Mouse (Mus musculus): Measurements from ENCODE around the gene Nme9. TPM values are rescaled to one million over a fixed set of nuclear protein-coding genes. Genes with fewer than 3 reads are reported as not detected.

Nme9 gene
- polyA plus RNA-seq, 1 experiment = not detected

DNA sequence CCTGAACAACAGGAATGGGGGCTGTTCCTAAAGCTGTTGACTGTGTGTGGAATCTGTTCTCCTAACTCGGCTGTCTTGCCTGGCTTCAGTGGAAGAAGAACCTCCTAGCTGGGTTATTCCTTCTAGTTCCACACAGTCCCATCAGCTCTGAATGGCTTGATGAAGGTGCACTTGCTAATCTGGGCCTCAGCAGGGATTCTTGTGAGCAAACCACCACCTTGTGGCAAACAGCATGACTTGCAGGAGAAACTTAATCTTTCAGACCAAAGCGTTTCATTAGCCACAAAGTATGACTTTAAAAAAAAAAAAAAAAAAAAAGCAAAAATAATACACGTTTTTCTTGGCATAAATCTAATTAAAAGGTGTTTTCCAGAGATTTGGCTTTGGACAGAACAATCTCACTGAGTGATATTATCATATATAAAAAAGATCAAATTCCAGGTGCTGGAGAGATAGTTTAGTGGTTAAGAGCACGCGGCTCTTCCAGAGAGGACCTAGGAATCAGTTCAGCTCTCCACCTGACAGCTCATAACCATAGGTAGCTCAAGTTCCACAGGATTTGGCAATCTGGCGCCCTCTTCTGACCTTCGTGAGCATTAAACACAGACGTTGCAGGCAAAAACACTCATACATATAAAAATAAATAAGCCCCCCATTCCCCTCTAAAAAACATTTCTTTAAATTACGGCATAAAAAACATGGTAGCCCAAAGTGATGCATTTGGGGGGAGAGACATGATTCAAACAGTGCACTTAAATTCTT lies 1.2 kb upstream of the Nme9 start:
- Histone ChIP-seq H3K27me3 (ENCODE audit: control insufficient read depth, insufficient read depth, insufficient read length) (peaks cover 6% of the 10 kb centered on the region), H3K4me2 (ENCODE audit: low read depth) (no peak overlapping the region), H3ac (ENCODE audit: control insufficient read depth, insufficient read length) (no peak overlapping the region), H3K4me3 (no peak overlapping the region), H3K36me3 (ENCODE audit: control insufficient read depth, insufficient read depth) (no peaks in the 10 kb centered on the region), H3K79me2 (ENCODE audit: control insufficient read depth, insufficient read depth) (no peaks in the 10 kb centered on the region)
- TF ChIP-seq MAX (IDR thresholded peaks at IDR 0.05; ENCODE audit: low read depth) (no peak), SRF (IDR thresholded peaks at IDR 0.05; ENCODE audit: control insufficient read depth, insufficient read length, low read depth) (no peak), CEBPB (IDR thresholded peaks at IDR 0.05; ENCODE audit: insufficient read depth, poor library complexity, severe bottlenecking) (no peak), MYOG (IDR thresholded peaks at IDR 0.05; ENCODE audit: control insufficient read depth in 1 of 3, insufficient read depth in 1 of 3, insufficient read length in 2 of 3, low read depth in 2 of 3) (no peak), POLR2A (IDR thresholded peaks at IDR 0.05; ENCODE audit: insufficient read length, low read depth) (no peak), TCF3 (IDR thresholded peaks at IDR 0.05; ENCODE audit: insufficient read length, low read depth) (no peak), TCF12 (IDR thresholded peaks at IDR 0.05; ENCODE audit: insufficient read depth, poor library complexity, severe bottlenecking) (no peak), REST (IDR thresholded peaks at IDR 0.05; ENCODE audit: insufficient read depth, insufficient read length) (no peak), E2F4 (IDR thresholded peaks at IDR 0.05; ENCODE audit: insufficient read depth) (no peak), MYOD1 (IDR thresholded peaks at IDR 0.05; ENCODE audit: control insufficient read depth in 1 of 3, insufficient read length in 2 of 3, low read depth in 2 of 3) (no peak), POLR2AphosphoS2 (IDR thresholded peaks at IDR 0.05; ENCODE audit: insufficient read length, low read depth) (no peak)

DNA sequence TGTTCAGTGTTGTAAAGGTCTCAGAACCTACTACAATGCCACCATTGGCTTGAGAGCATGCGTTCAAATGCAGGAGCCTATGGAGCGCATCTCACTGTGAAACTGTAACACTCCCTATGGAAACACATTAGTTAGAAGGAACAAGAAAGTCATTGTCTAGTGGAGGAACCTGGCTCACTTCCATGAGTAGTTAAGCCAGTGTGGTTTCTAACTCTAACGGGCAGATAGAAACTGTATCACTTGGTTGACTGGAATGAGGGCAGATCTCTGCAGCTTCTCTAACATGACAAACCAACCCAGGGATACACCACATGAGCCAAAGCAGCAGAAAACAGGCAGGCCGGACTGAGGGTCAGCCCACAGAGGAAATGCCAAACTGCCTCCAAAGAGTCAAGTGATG lies 2.9 kb downstream of the Nme9 start:
- Histone ChIP-seq H3K36me3 (ENCODE audit: control insufficient read depth, insufficient read depth) (no peaks in the 10 kb centered on the region), H3K27me3 (ENCODE audit: control insufficient read depth, insufficient read depth, insufficient read length) (peaks cover 10% of the 10 kb centered on the region), H3K79me2 (ENCODE audit: control insufficient read depth, insufficient read depth) (no peaks in the 10 kb centered on the region), H3K4me3 (no peak overlapping the region), H3K4me2 (ENCODE audit: low read depth) (no peak overlapping the region), H3ac (ENCODE audit: control insufficient read depth, insufficient read length) (no peak overlapping the region)
- TF ChIP-seq CEBPB (IDR thresholded peaks at IDR 0.05; ENCODE audit: insufficient read depth, poor library complexity, severe bottlenecking) (no peak), TCF12 (IDR thresholded peaks at IDR 0.05; ENCODE audit: insufficient read depth, poor library complexity, severe bottlenecking) (no peak), REST (IDR thresholded peaks at IDR 0.05; ENCODE audit: insufficient read depth, insufficient read length) (no peak)

DNA sequence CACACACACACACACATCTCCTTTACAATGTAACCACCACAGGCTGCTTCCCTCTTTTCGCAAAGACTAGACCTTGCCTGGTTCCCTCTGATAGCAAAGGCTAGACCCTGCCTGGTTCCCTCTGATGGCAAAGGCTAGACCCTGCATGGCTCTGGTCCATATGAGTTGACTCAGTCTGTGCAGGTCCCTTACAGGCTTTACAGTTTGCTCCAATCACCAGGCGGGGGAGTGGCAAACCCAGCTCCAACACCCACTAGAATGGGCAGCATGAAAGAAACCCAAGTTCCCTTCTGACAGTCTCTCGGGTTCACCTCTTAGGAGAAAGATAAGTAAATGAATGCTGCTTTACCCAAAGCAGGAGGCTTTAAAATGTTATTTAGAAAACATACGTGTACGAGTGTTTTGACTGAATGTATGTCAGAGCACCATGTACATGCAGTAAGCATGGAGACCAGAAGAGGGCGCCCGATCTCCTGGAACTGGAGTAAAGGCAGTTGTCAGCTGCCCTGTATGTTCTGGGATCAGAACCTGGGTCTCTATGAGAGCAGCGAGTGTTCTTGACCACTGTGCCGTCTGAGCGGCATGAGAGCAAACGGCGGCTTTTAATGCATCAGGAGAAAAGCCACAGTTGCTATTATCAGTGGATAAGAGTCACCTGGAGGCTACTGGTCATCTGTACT lies 7.4 kb downstream of the Nme9 start:
- Histone ChIP-seq H3K27me3 (ENCODE audit: control insufficient read depth, insufficient read depth, insufficient read length) (peaks cover 3% of the 10 kb centered on the region), H3K79me2 (ENCODE audit: control insufficient read depth, insufficient read depth) (no peaks in the 10 kb centered on the region), H3K4me2 (ENCODE audit: low read depth) (no peak overlapping the region), H3K36me3 (ENCODE audit: control insufficient read depth, insufficient read depth) (no peaks in the 10 kb centered on the region), H3K4me3 (no peak overlapping the region), H3ac (ENCODE audit: control insufficient read depth, insufficient read length) (no peak overlapping the region)
- TF ChIP-seq USF1 (IDR thresholded peaks at IDR 0.05; ENCODE audit: low read depth) (no peak), SRF (IDR thresholded peaks at IDR 0.05; ENCODE audit: control insufficient read depth, insufficient read length, low read depth) (no peak), MAX (IDR thresholded peaks at IDR 0.05; ENCODE audit: low read depth) (no peak), E2F4 (IDR thresholded peaks at IDR 0.05; ENCODE audit: insufficient read depth) (no peak), POLR2AphosphoS2 (IDR thresholded peaks at IDR 0.05; ENCODE audit: insufficient read length, low read depth) (no peak), TCF3 (IDR thresholded peaks at IDR 0.05; ENCODE audit: insufficient read length, low read depth) (no peak), CEBPB (IDR thresholded peaks at IDR 0.05; ENCODE audit: insufficient read depth, poor library complexity, severe bottlenecking) (no peak), MYOD1 (IDR thresholded peaks at IDR 0.05; ENCODE audit: control insufficient read depth in 1 of 3, insufficient read length in 2 of 3, low read depth in 2 of 3) (no peak), REST (IDR thresholded peaks at IDR 0.05; ENCODE audit: insufficient read depth, insufficient read length) (no peak), POLR2A (IDR thresholded peaks at IDR 0.05; ENCODE audit: insufficient read length, low read depth) (no peak), MYOG (IDR thresholded peaks at IDR 0.05; ENCODE audit: control insufficient read depth in 1 of 3, insufficient read depth in 1 of 3, insufficient read length in 2 of 3, low read depth in 2 of 3) (no peak), TCF12 (IDR thresholded peaks at IDR 0.05; ENCODE audit: insufficient read depth, poor library complexity, severe bottlenecking) (no peak)

DNA sequence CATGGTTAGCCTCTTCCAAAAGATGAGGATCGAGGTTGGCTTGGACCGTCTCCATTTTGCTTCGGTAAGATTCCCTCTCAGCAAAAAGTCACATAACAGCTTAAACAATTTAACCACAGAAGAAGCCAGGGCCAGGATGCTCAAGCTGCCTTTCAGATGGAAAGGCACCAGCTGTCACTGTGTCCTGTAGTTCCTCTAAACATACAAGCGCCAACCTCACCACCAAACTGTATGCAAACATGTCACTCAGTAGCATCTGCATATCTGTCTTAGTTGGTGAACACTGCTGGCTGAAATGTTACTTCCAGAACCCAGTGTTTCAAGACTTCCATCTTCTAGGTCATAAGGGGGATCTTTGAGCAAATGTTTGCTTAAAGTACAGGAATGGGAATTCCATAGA lies 8.5 kb downstream of the Nme9 start:
- TF ChIP-seq POLR2AphosphoS2 (IDR thresholded peaks at IDR 0.05; ENCODE audit: insufficient read length, low read depth) (no peak), USF1 (IDR thresholded peaks at IDR 0.05; ENCODE audit: low read depth) (no peak), E2F4 (IDR thresholded peaks at IDR 0.05; ENCODE audit: insufficient read depth) (no peak), CEBPB (IDR thresholded peaks at IDR 0.05; ENCODE audit: insufficient read depth, poor library complexity, severe bottlenecking) (no peak), MYOD1 (IDR thresholded peaks at IDR 0.05; ENCODE audit: control insufficient read depth in 1 of 3, insufficient read length in 2 of 3, low read depth in 2 of 3) (no peak), MYOG (IDR thresholded peaks at IDR 0.05; ENCODE audit: control insufficient read depth in 1 of 3, insufficient read depth in 1 of 3, insufficient read length in 2 of 3, low read depth in 2 of 3) (no peak), TCF3 (IDR thresholded peaks at IDR 0.05; ENCODE audit: insufficient read length, low read depth) (no peak), POLR2A (IDR thresholded peaks at IDR 0.05; ENCODE audit: insufficient read length, low read depth) (no peak), TCF12 (IDR thresholded peaks at IDR 0.05; ENCODE audit: insufficient read depth, poor library complexity, severe bottlenecking) (no peak), SRF (IDR thresholded peaks at IDR 0.05; ENCODE audit: control insufficient read depth, insufficient read length, low read depth) (no peak), MAX (IDR thresholded peaks at IDR 0.05; ENCODE audit: low read depth) (no peak), REST (IDR thresholded peaks at IDR 0.05; ENCODE audit: insufficient read depth, insufficient read length) (no peak)
- Histone ChIP-seq H3K27me3 (ENCODE audit: control insufficient read depth, insufficient read depth, insufficient read length) (peaks cover 8% of the 10 kb centered on the region), H3K4me2 (ENCODE audit: low read depth) (no peak overlapping the region), H3K36me3 (ENCODE audit: control insufficient read depth, insufficient read depth) (no peaks in the 10 kb centered on the region), H3K4me3 (no peak overlapping the region), H3K79me2 (ENCODE audit: control insufficient read depth, insufficient read depth) (no peaks in the 10 kb centered on the region), H3ac (ENCODE audit: control insufficient read depth, insufficient read length) (no peak overlapping the region)

Measured in myocyte (in vitro differentiated cells).